In genomic region chr4:152108673-152109072, GRCm38 (mm10) we compare ENCODE assay signal across 10 mouse cellular contexts. TPM values are rescaled to one million over a fixed set of nuclear protein-coding genes. Genes with fewer than 3 reads are reported as not detected.
DNase-seq lines count a peak whose midpoint lies in the region; ATAC-seq and TF ChIP-seq lines count a peak whose summit lies in the region.
"Had no signal": no experiment of that assay in that cellular context is flagged by ENCODE, and none has a peak within 500 bp of the region (broad histone marks: within the 10 kb centered on the region; RNA-seq: fewer than 3 reads in every experiment).

No protein-coding gene starts in this region.

- H3K27ac ChIP-seq in forebrain, embryonic 13.5 days = no peak overlapping the region
- no peak overlapping the region for H3K27ac ChIP-seq in forebrain, embryonic 11.5 days (ENCODE audit: low read depth, low read length)
- no peak overlapping the region for H3K27ac ChIP-seq in lung, postnatal 0 days (ENCODE audit: low read length)
- H3K27ac ChIP-seq in limb, embryonic 12.5 days = no peak overlapping the region
- peak overlapping the region; percentile 79 for H3K27ac ChIP-seq in neural tube, embryonic 15.5 days (replicated peaks)

- H3K4me3 ChIP-seq in forebrain, embryonic 13.5 days = 0 out of 2 replicates have a peak overlapping the region, but pooled peaks have one; percentile 37
- no peak overlapping the region for H3K4me3 ChIP-seq in forebrain, embryonic 11.5 days (ENCODE audit: low read depth, low read length)
- no peak overlapping the region for H3K4me3 ChIP-seq in lung, postnatal 0 days (ENCODE audit: low read depth, low read length)
- H3K4me3 ChIP-seq in limb, embryonic 12.5 days (replicated peaks) = no peak overlapping the region
- H3K4me3 ChIP-seq in neural tube, embryonic 15.5 days (replicated peaks) = peak overlapping the region; percentile 38

- peaks cover 8% of the 10 kb centered on the region for H3K27me3 ChIP-seq in forebrain, embryonic 13.5 days
- H3K27me3 ChIP-seq in forebrain, embryonic 11.5 days (ENCODE audit: control insufficient read depth, insufficient read depth, low read length) = peaks cover 2% of the 10 kb centered on the region; the same call in 1 of the 2 replicates
- H3K27me3 ChIP-seq in lung, postnatal 0 days (replicated peaks; ENCODE audit: insufficient read depth, low read length) = no peaks in the 10 kb centered on the region
- peaks cover 17% of the 10 kb centered on the region for H3K27me3 ChIP-seq in limb, embryonic 12.5 days
- H3K27me3 ChIP-seq in neural tube, embryonic 15.5 days (replicated peaks) = peaks cover 4% of the 10 kb centered on the region; the same call in 1 of the 2 replicates

- WGBS in forebrain, embryonic 13.5 days = 95% methylated on average over 5 of the region's 5 CpGs
- 88% methylated on average over 5 of the region's 5 CpGs for WGBS in forebrain, embryonic 11.5 days
- 84% methylated on average over 5 of the region's 5 CpGs for WGBS in lung, postnatal 0 days
- 81% methylated on average over 5 of the region's 5 CpGs for WGBS in limb, embryonic 12.5 days
- WGBS in neural tube, embryonic 15.5 days = 72% methylated on average over 5 of the region's 5 CpGs

- TF ChIP-seq CTCF in lung, postnatal 0 days (IDR thresholded peaks at IDR 0.05) = no peak

- peaks cover 18% of the 10 kb centered on the region for H3K4me1 ChIP-seq in forebrain, embryonic 13.5 days
- peaks cover 10% of the 10 kb centered on the region; the same call in 1 of the 2 replicates for H3K4me1 ChIP-seq in forebrain, embryonic 11.5 days (replicated peaks; ENCODE audit: control insufficient read depth, insufficient read depth, low read length)
- 0 out of 2 replicates have a peak, but pooled peaks cover 3% of the 10 kb centered on the region for H3K4me1 ChIP-seq in lung, postnatal 0 days (ENCODE audit: insufficient read depth, low read depth, low read length)
- peaks cover 20% of the 10 kb centered on the region for H3K4me1 ChIP-seq in limb, embryonic 12.5 days (replicated peaks)
- H3K4me1 ChIP-seq in neural tube, embryonic 15.5 days = peaks cover 20% of the 10 kb centered on the region

- H3K9me3 ChIP-seq in forebrain, embryonic 13.5 days (replicated peaks) = no peaks in the 10 kb centered on the region
- H3K9me3 ChIP-seq in forebrain, embryonic 11.5 days (ENCODE audit: control insufficient read depth, low read length) = no peaks in the 10 kb centered on the region
- no peaks in the 10 kb centered on the region for H3K9me3 ChIP-seq in lung, postnatal 0 days (ENCODE audit: low read length)
- no peaks in the 10 kb centered on the region for H3K9me3 ChIP-seq in limb, embryonic 12.5 days
- no peaks in the 10 kb centered on the region for H3K9me3 ChIP-seq in neural tube, embryonic 15.5 days (replicated peaks)

- H3K9ac ChIP-seq in forebrain, embryonic 13.5 days = no peak overlapping the region; the same call in 1 of the 2 replicates
- H3K9ac ChIP-seq in forebrain, embryonic 11.5 days (ENCODE audit: low read length) = no peak overlapping the region
- no peak overlapping the region for H3K9ac ChIP-seq in lung, postnatal 0 days (replicated peaks; ENCODE audit: low read depth)
- H3K9ac ChIP-seq in limb, embryonic 12.5 days (replicated peaks) = no peak overlapping the region
- 0 out of 2 replicates have a peak overlapping the region, but pooled peaks have one; percentile 30 for H3K9ac ChIP-seq in neural tube, embryonic 15.5 days (replicated peaks)

- peaks cover 43% of the 10 kb centered on the region for H3K36me3 ChIP-seq in forebrain, embryonic 13.5 days (ENCODE audit: poor library complexity, severe bottlenecking)
- no peaks in the 10 kb centered on the region for H3K36me3 ChIP-seq in forebrain, embryonic 11.5 days (ENCODE audit: control insufficient read depth, insufficient read depth, low read length)
- peaks cover 21% of the 10 kb centered on the region for H3K36me3 ChIP-seq in lung, postnatal 0 days (ENCODE audit: insufficient read depth, low read length)
- H3K36me3 ChIP-seq in limb, embryonic 12.5 days = peaks cover 80% of the 10 kb centered on the region
- H3K36me3 ChIP-seq in neural tube, embryonic 15.5 days = peaks cover 36% of the 10 kb centered on the region

- TF ChIP-seq EP300 in lung, postnatal 0 days (IDR thresholded peaks at IDR 0.05) = no peak

- H3K4me2 ChIP-seq in forebrain, embryonic 13.5 days = peak overlapping the region; percentile 75
- H3K4me2 ChIP-seq in forebrain, embryonic 11.5 days (ENCODE audit: low read depth, low read length, severe bottlenecking) = no peak overlapping the region; the same call in 1 of the 2 replicates
- H3K4me2 ChIP-seq in lung, postnatal 0 days (replicated peaks; ENCODE audit: low read depth, low read length) = 0 out of 2 replicates have a peak overlapping the region, but pooled peaks have one; percentile 65
- peak overlapping the region; percentile 70; the same call in 1 of the 2 replicates for H3K4me2 ChIP-seq in limb, embryonic 12.5 days
- H3K4me2 ChIP-seq in neural tube, embryonic 15.5 days = peak overlapping the region; percentile 74

- ATAC-seq in forebrain, embryonic 13.5 days = no peak
- ATAC-seq in forebrain, embryonic 11.5 days (replicated peaks; ENCODE audit: low FRiP score) = no peak
- no peak for ATAC-seq in lung, postnatal 0 days
- ATAC-seq in limb, embryonic 12.5 days (ENCODE audit: insufficient number of reproducible peaks, insufficient read depth, low FRiP score, low TSS enrichment, low read depth) = no peak
- ATAC-seq in neural tube, embryonic 15.5 days (ENCODE audit: low FRiP score) = no peak

- no peak for DNase-seq in forebrain, embryonic 11.5 days (ENCODE audit: low spot score)
- DNase-seq in lung, postnatal 0 days (ENCODE audit: low spot score) = no peak
- no peak for DNase-seq in lung, postnatal 10 days
- no peak for DNase-seq in c-Kit-positive CD71-positive TER-119-positive erythroid progenitor cells, embryonic 14.5 days (ENCODE audit: low spot score)
- no peak for DNase-seq in adrenal gland, postnatal 36 days

RNA-seq across cellular contexts. Expression of gene Tnfrsf25, which starts 7.1 kb away (rescaled TPM):
- polyA plus RNA-seq in forebrain, embryonic 13.5 days (2015; fragmentation: Nextera tagmentation; extraction: Ambion mirVana) = 0.38 and 0.88 TPM in 2 replicates
- 0.49 TPM in 1 of 2 replicates, not detected in the other for polyA plus RNA-seq in forebrain, embryonic 11.5 days (2014; fragmentation: Nextera tagmentation; extraction: Ambion mirVana)
- polyA plus RNA-seq in lung, postnatal 0 days (2015; fragmentation: Nextera tagmentation; extraction: Ambion mirVana) = 1.2 and 1.4 TPM in 2 replicates
- polyA plus RNA-seq in limb, embryonic 12.5 days (2016; fragmentation: Nextera tagmentation; extraction: Ambion mirVana) = 0.96 and 1.9 TPM in 2 replicates
- polyA plus RNA-seq in neural tube, embryonic 15.5 days (2015; fragmentation: Nextera tagmentation; extraction: Ambion mirVana) = 1.2 and 2.4 TPM in 2 replicates
- 1 to 10 TPM; 1.7 to 3.0 TPM for total RNA-seq in adrenal gland, postnatal 36 days (2021)

RNA-seq across cellular contexts. Expression of gene Plekhg5, which starts 36.4 kb away (rescaled TPM):
- 8.4 and 9.2 TPM in 2 replicates for polyA plus RNA-seq in forebrain, embryonic 13.5 days (2015; fragmentation: Nextera tagmentation; extraction: Ambion mirVana)
- 8.0 and 8.2 TPM in 2 replicates for polyA plus RNA-seq in forebrain, embryonic 11.5 days (2014; fragmentation: Nextera tagmentation; extraction: Ambion mirVana)
- polyA plus RNA-seq in lung, postnatal 0 days (2015; fragmentation: Nextera tagmentation; extraction: Ambion mirVana) = 17.4 and 18.8 TPM in 2 replicates
- 17.4 and 17.7 TPM in 2 replicates for polyA plus RNA-seq in limb, embryonic 12.5 days (2016; fragmentation: Nextera tagmentation; extraction: Ambion mirVana)
- 13.5 and 13.6 TPM in 2 replicates for polyA plus RNA-seq in neural tube, embryonic 15.5 days (2015; fragmentation: Nextera tagmentation; extraction: Ambion mirVana)
- total RNA-seq in adrenal gland, postnatal 36 days (2021) = 10 to 100 TPM; 10.0 to 13.5 TPM

RNA-seq across cellular contexts. Expression of gene Espn, which starts 43.5 kb away (rescaled TPM):
- 0.10 and 0.13 TPM in 2 replicates for polyA plus RNA-seq in forebrain, embryonic 13.5 days (2015; fragmentation: Nextera tagmentation; extraction: Ambion mirVana)
- polyA plus RNA-seq in forebrain, embryonic 11.5 days (2014; fragmentation: Nextera tagmentation; extraction: Ambion mirVana) = 0.90 and 1.2 TPM in 2 replicates
- polyA plus RNA-seq in lung, postnatal 0 days (2015; fragmentation: Nextera tagmentation; extraction: Ambion mirVana) = 2.0 and 3.1 TPM in 2 replicates
- 1.9 and 2.3 TPM in 2 replicates for polyA plus RNA-seq in limb, embryonic 12.5 days (2016; fragmentation: Nextera tagmentation; extraction: Ambion mirVana)
- polyA plus RNA-seq in neural tube, embryonic 15.5 days (2015; fragmentation: Nextera tagmentation; extraction: Ambion mirVana) = 0.31 and 3.3 TPM in 2 replicates
- total RNA-seq in adrenal gland, postnatal 36 days (2021) = 1 to 10 TPM; 1.2 to 1.5 TPM

RNA-seq across cellular contexts. Expression of gene Hes2, which starts 50.0 kb away (rescaled TPM):
- not detected in 2 replicates for polyA plus RNA-seq in forebrain, embryonic 13.5 days (2015; fragmentation: Nextera tagmentation; extraction: Ambion mirVana)
- polyA plus RNA-seq in forebrain, embryonic 11.5 days (2014; fragmentation: Nextera tagmentation; extraction: Ambion mirVana) = not detected in 2 replicates
- 0.26 and 0.33 TPM in 2 replicates for polyA plus RNA-seq in lung, postnatal 0 days (2015; fragmentation: Nextera tagmentation; extraction: Ambion mirVana)
- not detected in 2 replicates for polyA plus RNA-seq in limb, embryonic 12.5 days (2016; fragmentation: Nextera tagmentation; extraction: Ambion mirVana)
- not detected in 2 replicates for polyA plus RNA-seq in neural tube, embryonic 15.5 days (2015; fragmentation: Nextera tagmentation; extraction: Ambion mirVana)
- not detected for total RNA-seq in adrenal gland, postnatal 36 days (2021)
- total RNA-seq: gastrocnemius, postnatal 4 days had no signal
- polyA plus RNA-seq: cortical plate, adult 2 months had no signal

Comparison
In these comparisons a context has a peak if more than half of its experiments do, and no peak if none do; other contexts are left out.
1. H3K4me3 ChIP-seq: peak in forebrain, embryonic 13.5 days (single experiment) and neural tube, embryonic 15.5 days (single experiment); none in forebrain, embryonic 11.5 days (single experiment), lung, postnatal 0 days (single experiment) and limb, embryonic 12.5 days (single experiment).